Mouse (Mus musculus) frontal cortex, postnatal 25 days (tissue): Measurements from ENCODE around the gene Gcnt7.

Experiments
- DNase-seq, 2 experiments: peaks; one replicate each; pipeline ENCODE4 v3.0.0; 2022; ENCODE audit warnings: low spot score in 2 of 2

Gcnt7 gene

DNA sequence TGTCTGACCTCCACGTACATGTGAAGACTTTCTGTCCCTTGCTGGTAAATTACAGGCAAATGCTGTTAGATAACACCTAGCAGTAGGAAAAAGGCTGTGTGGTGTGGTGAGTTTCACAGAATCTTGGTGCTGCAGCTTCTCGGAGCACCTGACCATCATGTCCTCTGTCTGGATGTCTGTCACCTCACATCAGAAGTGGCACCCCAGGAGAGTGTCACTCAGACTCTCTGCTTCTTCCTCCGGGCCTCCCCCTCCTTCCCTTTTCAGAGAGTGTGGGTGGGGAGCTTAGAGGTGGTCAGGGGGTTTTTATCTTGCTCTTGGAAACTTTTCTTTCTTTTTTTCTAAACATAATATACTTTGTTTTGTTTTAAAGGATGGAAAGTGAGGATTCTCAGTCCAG, 53.4 kb downstream of the Gcnt7 start:
- DNase-seq = no peak

DNA sequence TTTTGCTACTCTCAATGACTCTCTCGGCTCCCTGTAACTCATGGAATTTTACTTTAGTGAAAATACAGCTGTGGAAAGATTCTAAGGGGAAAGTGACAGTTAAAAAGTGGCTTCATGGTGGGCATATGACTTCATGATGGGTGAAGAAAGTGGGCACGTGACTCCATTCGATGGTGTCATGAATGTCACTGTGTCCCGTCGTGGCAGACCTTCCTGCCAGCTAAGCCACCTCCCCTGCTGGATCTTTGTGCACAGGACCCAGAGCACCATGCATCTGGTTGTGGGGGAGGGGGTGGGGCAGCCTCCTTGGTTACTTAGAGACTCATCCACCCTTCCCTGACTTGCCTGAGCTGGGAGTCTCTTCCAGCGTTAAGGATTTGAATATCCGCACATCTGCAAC, 54.2 kb downstream of the Gcnt7 start:
- DNase-seq = no peak

DNA sequence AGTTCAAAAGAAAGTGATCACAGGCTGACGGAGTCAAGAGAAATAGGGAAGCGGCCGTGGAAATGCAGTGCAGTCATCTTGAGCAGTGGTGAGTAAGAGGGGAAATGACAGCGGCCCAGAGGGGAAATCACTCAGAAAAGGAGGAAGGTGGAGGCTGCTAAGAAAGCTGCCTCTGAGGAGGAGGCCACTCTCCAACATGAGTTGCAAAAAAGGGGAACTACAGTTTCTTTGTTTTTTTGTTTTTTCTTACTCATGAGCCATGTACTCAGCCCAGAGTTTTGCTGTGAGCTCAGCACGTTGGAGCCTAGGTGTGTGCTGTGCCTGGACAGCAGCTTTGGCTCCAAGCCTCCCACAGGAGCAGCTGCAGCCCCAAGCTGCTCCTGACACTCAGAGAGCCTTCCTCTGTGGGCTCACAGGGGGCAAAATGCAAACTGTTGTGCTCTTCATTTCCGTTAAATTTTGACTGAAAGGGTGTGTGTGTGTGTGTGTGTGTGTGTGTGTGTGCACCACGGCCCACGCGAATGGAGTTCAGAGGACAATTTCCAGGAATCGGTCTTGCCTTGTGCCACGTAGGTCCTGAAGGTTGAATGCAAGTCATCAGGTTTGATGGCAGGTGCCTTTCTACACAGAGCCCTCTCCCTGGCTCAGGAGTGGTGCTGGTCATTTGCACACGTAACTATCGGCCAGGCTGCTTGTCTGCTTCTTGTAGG, 57.1 kb downstream of the Gcnt7 start:
- no peak for DNase-seq
